ENCODE assay signal across 8 mouse cellular contexts in the genomic region with DNA sequence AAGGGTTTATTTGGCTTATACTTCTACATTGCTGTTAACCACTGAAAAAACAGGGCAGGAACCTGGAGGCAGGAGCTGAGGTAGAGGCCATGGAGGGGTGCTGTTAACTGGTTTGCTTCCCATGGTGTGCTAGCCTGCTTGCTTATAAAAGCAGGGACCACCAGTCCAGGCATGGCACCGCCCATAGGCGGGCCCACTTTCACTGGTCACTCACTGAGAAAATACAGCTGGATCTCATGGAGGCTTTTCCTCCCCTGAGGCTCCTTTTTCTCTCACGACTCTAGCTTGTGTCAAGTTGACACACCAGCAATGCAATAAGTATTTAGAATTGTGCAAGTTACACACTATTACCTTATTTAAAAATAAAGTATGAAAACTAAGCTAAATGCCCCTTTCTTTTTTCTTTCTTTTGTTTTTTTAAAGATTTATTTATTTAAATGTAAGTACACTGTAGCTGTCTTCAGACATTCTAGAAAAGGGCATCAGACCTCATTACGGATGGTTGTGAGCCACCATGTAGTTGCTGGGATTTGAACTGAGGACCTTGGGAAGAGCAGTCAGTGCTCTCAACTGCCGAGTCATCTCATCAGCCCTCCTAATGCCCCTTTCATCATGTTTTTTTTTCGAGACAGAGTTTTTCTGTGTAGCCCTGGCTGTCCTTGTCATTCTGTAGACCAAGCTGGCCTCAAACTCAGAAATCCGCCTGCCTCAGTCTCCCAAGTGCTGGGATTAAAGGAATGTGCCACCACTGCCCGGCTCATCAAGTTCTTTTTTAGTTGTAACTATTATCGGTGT. TPM values are rescaled to one million over a fixed set of nuclear protein-coding genes. Genes with fewer than 3 reads are reported as not detected.
DNase-seq lines count a peak whose midpoint lies in the region; ATAC-seq and TF ChIP-seq lines count a peak whose summit lies in the region.

No protein-coding gene starts in this region.

- peak; percentile 14 for DNase-seq in embryo, embryonic 10 days (ENCODE audit: low spot score)
- DNase-seq in embryo, embryonic 9.5 days (ENCODE audit: extremely low spot score): no peak
- DNase-seq in thymus, postnatal 25 days: peak; percentile 4
- no peak for DNase-seq in thymus, adult 2 months
- no peak for DNase-seq in adrenal gland, postnatal 25 days
- DNase-seq in layer of hippocampus, postnatal 36 days: no peak
- no peak for DNase-seq in ovary, adult 18-20 months (ENCODE audit: low spot score)

- H3K9me3 ChIP-seq in liver, embryonic 12.5 days (replicated peaks): no peaks in the 10 kb centered on the region

- H3K4me2 ChIP-seq in liver, embryonic 12.5 days: peak overlapping the region; percentile 80

- no peaks in the 10 kb centered on the region for H3K27me3 ChIP-seq in thymus, adult 2 months (ENCODE audit: control insufficient read depth, insufficient read depth, low read length)
- no peaks in the 10 kb centered on the region for H3K27me3 ChIP-seq in liver, embryonic 12.5 days (replicated peaks)

- H3K4me1 ChIP-seq in thymus, adult 2 months (replicated peaks; ENCODE audit: control insufficient read depth, insufficient read depth, low read length): peaks cover 10% of the 10 kb centered on the region; the same call in 1 of the 2 replicates
- peaks cover 36% of the 10 kb centered on the region for H3K4me1 ChIP-seq in liver, embryonic 12.5 days

- H3K36me3 ChIP-seq in thymus, adult 2 months (ENCODE audit: control insufficient read depth, insufficient read depth, low read length): no peaks in the 10 kb centered on the region
- no peaks in the 10 kb centered on the region for H3K36me3 ChIP-seq in liver, embryonic 12.5 days

- no peak overlapping the region for H3K4me3 ChIP-seq in thymus, adult 2 months (ENCODE audit: control insufficient read depth, insufficient read depth, low read length)
- peak overlapping the region; percentile 86 for H3K4me3 ChIP-seq in liver, embryonic 12.5 days

- TF ChIP-seq POLR2A in thymus, adult 2 months (IDR thresholded peaks at IDR 0.05; ENCODE audit: control insufficient read depth, extremely low read depth, insufficient read depth, low read length, poor library complexity): no peak

- no peak for TF ChIP-seq CTCF in thymus, adult 2 months (IDR thresholded peaks at IDR 0.05; ENCODE audit: borderline replicate concordance, control insufficient read depth, extremely low read depth, insufficient read depth, low read length, poor library complexity)

- H3K27ac ChIP-seq in thymus, adult 2 months (ENCODE audit: control insufficient read depth, insufficient read depth, low read length): no peak overlapping the region
- H3K27ac ChIP-seq in liver, embryonic 12.5 days: peak overlapping the region; percentile 95

- 64% methylated on average over 9 of the region's 9 CpGs for WGBS in thymus, adult 2 months
- WGBS in liver, embryonic 12.5 days (ENCODE audit: insufficient replicate concordance): 51% methylated on average over 9 of the region's 9 CpGs

- no peak for ATAC-seq in liver, embryonic 12.5 days

- peak overlapping the region; percentile 97 for H3K9ac ChIP-seq in liver, embryonic 12.5 days

RNA-seq across cellular contexts. Expression of a gene that starts 1.0 kb away (rescaled TPM):
- 50.1 and 60.4 TPM in 2 replicates for polyA plus RNA-seq in thymus, adult 2 months (2012; rRNA removed)
- 10.9 and 11.0 TPM in 2 replicates for polyA plus RNA-seq in liver, embryonic 12.5 days (2016; fragmentation: Nextera tagmentation; extraction: Ambion mirVana)
- 40.4 and 77.1 TPM in 2 replicates for total RNA-seq in adrenal gland, postnatal 25 days (2021)
- 10 to 100 TPM; 46.9 to 50.7 TPM for total RNA-seq in layer of hippocampus, postnatal 36 days (2021)

RNA-seq across cellular contexts. Expression of a gene that starts 53.8 kb away (rescaled TPM):
- polyA plus RNA-seq in thymus, adult 2 months (2012; rRNA removed): 11.6 and 18.8 TPM in 2 replicates
- polyA plus RNA-seq in liver, embryonic 12.5 days (2016; fragmentation: Nextera tagmentation; extraction: Ambion mirVana): 24.7 and 25.1 TPM in 2 replicates
- total RNA-seq in adrenal gland, postnatal 25 days (2021): 29.1 and 33.9 TPM in 2 replicates
- 10 to 100 TPM; 24.5 to 26.2 TPM for total RNA-seq in layer of hippocampus, postnatal 36 days (2021)

RNA-seq across cellular contexts. Expression of a gene that starts 59.8 kb away (rescaled TPM):
- polyA plus RNA-seq in thymus, adult 2 months (2012; rRNA removed): 0.26 TPM in 1 of 2 replicates, not detected in the other
- not detected in 2 replicates for polyA plus RNA-seq in liver, embryonic 12.5 days (2016; fragmentation: Nextera tagmentation; extraction: Ambion mirVana)
- total RNA-seq in adrenal gland, postnatal 25 days (2021): 0.36 TPM in 1 of 2 replicates, not detected in the other
- under 1 TPM in 1 of 2 experiments, not detected in 1; 0.28 TPM for total RNA-seq in layer of hippocampus, postnatal 36 days (2021)

Comparison
In these comparisons a context has a peak if more than half of its experiments do, and no peak if none do; other contexts are left out.
1. DNase-seq: peak in embryo, embryonic 10 days (single experiment) and thymus, postnatal 25 days (single experiment); none in embryo, embryonic 9.5 days (single experiment), thymus, adult 2 months (single experiment), adrenal gland, postnatal 25 days (single experiment), layer of hippocampus, postnatal 36 days (0 of 2) and ovary, adult 18-20 months (single experiment).